Mouse (Mus musculus) CH12.LX (cell line): ENCODE data around the gene March10.

ENCODE experiments used
- CHD2 ChIP-seq: IDR thresholded peaks from 2 replicates; pipeline ENCODE4 v1.6.1; 2011; ENCODE audit warnings: low read length, improper control_type of control experiment
- CTCF ChIP-seq, 2 experiments: IDR thresholded peaks in 1 of 2; conservative IDR thresholded peaks in 1 of 2; 2 replicates each; pipeline ENCODE4 v1.5.1; 2011 to 2012; ENCODE audit warnings: low read depth in 2 of 2, low read length in 2 of 2, improper control_type of control experiment in 1 of 2, inconsistent platforms in 1 of 2, mild to moderate bottlenecking in 1 of 2, moderate library complexity in 1 of 2
- HCFC1 ChIP-seq: IDR thresholded peaks from 2 replicates; pipeline ENCODE4 v1.6.1; 2012; ENCODE audit warnings: low read depth, mild to moderate bottlenecking, inconsistent platforms, low read length, improper control_type of control experiment
- MAX ChIP-seq: IDR thresholded peaks from 2 replicates; pipeline ENCODE4 v1.6.1; 2011; ENCODE audit warnings: low read length, improper control_type of control experiment
- NRF1 ChIP-seq: IDR thresholded peaks from 2 replicates; pipeline ENCODE4 v1.6.1; 2014; ENCODE audit warnings: low read depth, mild to moderate bottlenecking, inconsistent platforms, low read length, improper control_type of control experiment, moderate library complexity
- POLR2A ChIP-seq: IDR thresholded peaks from 2 replicates; pipeline ENCODE4 v1.6.1; 2011; ENCODE audit warnings: low read depth, mild to moderate bottlenecking, improper control_type of control experiment, low read length
- TBP ChIP-seq: conservative IDR thresholded peaks from 2 replicates; pipeline ENCODE4 v1.6.1; 2011; ENCODE audit warnings: low read depth, low read length, improper control_type of control experiment

DNA sequence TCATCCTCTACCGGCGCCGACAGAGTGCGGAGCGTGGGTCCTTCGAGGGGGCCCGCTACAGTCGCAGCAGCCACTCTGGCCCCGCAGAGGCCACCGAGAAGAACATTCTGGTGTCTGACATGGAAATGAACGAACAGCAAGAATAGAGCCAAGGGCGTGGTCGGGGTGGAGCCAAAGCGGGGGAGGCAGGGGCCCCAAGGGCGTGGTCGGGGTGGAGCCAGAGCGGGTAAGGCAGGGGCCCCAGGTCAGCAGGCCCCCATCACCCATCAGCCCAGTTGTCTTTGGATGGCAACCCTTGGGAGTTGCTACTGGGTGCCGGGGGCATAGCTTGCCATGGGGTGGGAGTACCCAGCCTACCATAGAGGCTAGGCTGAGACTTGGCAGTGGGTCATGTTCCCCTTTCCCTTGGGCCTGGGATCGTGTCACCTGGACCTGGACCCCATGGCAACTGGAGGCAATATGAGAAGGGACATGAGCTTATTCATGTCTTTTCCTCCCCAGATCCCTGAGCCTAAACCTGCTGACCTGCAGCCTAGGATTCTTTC is 106.7 kb downstream of the March10 start:
- TF ChIP-seq CTCF (conservative IDR thresholded peaks at IDR 0.05 in 1 of 2, IDR thresholded peaks at IDR 0.05 in 1 of 2; ENCODE audit: low read depth in 2 of 2, low read length in 2 of 2) (no peak), TBP (no peak), HCFC1 (no peak), POLR2A (no peak), NRF1 (no peak), CHD2 (no peak), MAX (no peak)
